Mouse (Mus musculus): ENCODE data around the gene Elf5.

DNA sequence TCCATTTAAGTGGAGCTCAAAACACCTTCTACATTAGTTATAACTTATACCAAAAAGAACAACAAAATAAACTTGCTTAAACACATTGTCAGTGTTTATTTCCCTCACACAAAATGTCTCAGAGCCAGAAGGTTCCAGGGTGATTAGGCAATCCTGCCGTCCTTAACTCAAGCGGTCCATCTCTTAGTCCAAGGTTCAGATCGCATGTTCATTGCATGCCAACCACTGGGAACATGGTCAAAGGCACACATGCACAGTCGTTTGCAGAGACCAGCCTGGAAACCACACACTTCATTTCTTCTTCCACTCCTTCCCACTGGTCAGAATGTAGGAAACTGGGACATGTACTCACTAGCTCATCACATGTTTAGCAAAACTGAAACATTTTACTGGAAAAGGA lies 81.0 kb downstream of the Elf5 start:
- no peak for TF ChIP-seq CTCF (IDR thresholded peaks at IDR 0.05; ENCODE audit: low read depth, low read length)
- no peak for TF ChIP-seq POLR2A (IDR thresholded peaks at IDR 0.05; ENCODE audit: extremely low read depth, insufficient read depth, low read length)

Measured in liver, adult 2 months (tissue).